Mouse (Mus musculus) cerebellum, postnatal 4 days (tissue): ENCODE results near the gene Sgca.

Experiments used
- DNase-seq, 2 experiments: peaks; one replicate each; pipeline ENCODE4 v3.0.0; 2022; ENCODE audit warnings: low spot score in 2 of 2, mixed read lengths in 1 of 2

The Sgca gene

DNA sequence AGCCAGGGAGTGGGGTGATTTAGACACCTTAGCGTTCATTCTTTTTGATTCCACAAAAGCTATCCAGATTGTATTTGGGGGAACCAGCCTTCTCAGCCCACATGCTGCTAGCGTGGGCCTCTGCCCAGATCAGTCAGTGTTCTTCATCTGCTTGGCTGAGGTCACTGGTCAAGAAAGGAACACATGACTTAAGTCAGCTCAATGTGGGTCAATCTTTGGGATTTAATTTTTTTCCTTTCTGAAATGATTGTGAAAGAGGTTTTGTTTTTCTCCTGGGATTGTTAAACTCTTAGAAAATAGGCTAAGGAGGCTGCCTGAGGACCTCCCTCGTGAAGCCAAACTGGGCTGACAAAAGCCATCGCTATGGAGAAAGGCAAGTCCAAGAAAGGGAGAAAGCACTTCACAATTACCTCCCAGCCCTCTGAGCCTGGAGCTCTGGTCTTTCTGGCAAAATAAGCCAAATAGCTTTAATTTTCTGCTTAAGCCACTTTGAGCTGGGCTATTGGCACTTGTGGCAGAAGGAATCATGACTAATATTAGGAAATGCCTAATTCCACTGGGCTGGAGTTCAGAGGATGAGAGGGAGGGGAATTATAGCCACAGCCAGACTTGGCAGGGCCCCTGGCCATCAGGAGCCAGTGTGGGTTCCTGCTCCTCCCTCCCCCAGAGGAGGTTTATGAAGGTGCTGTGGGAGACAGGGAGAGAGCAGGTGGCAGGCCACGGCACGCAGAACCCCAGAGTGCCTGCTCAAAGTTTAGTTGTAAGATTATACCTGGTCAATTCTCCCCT lies 62.6 kb downstream of the Sgca start:
- no peak for DNase-seq
